Mouse (Mus musculus): ENCODE data around the gene Lrba.

DNA sequence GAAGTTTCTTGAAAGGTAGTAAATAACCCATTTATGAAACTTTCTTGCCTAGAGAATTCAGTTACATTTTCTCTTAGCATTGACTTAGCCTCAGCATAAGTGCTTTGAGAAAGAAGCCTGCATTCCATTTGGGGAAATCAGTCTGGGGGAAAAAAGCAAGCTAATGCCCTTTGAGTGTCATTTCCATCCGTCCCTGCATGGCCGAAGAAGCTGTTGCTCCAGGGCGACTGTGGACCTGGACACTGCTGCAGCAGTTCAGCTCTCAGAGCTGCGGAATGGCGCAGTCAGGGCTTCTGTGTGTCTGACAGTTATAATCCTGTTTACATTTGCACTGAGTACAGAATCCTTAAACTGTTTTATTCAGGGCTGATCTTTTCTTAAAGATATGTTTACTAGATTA, 327.7 kb downstream of the Lrba start:
- TF ChIP-seq EP300 (IDR thresholded peaks at IDR 0.05) (no peak), CTCF (IDR thresholded peaks at IDR 0.05) (no peak)
